In genomic region chr19:6498350-6499131, GRCm38 (mm10) we compare ENCODE assay signal across 10 mouse cellular contexts. TPM values are rescaled to one million over a fixed set of nuclear protein-coding genes. Genes with fewer than 3 reads are reported as not detected.
DNase-seq lines count a peak whose midpoint lies in the region; ATAC-seq and TF ChIP-seq lines count a peak whose summit lies in the region.
"Had no signal": no experiment of that assay in that cellular context is flagged by ENCODE, and none has a peak within 500 bp of the region (broad histone marks: within the 10 kb centered on the region; RNA-seq: fewer than 3 reads in every experiment).

No protein-coding gene starts in this region.

- H3K9ac ChIP-seq in heart, adult 2 months (ENCODE audit: low read depth, low read length), result peak overlapping the region; percentile 39
- H3K9ac ChIP-seq in forebrain, embryonic 13.5 days, result peak overlapping the region; percentile 97
- no peak overlapping the region for H3K9ac ChIP-seq in liver, embryonic 11.5 days (ENCODE audit: low read depth, low read length)

- ATAC-seq in forebrain, embryonic 13.5 days, result no peak
- no peak for ATAC-seq in liver, embryonic 11.5 days (replicated peaks; ENCODE audit: low FRiP score)

- H3K9me3 ChIP-seq in E14TG2a.4 (ENCODE audit: low read length), result 0 out of 2 replicates have a peak, but pooled peaks cover 5% of the 10 kb centered on the region
- H3K9me3 ChIP-seq in forebrain, embryonic 13.5 days (replicated peaks), result no peaks in the 10 kb centered on the region
- H3K9me3 ChIP-seq in liver, embryonic 11.5 days (ENCODE audit: control insufficient read depth, low read length), result no peaks in the 10 kb centered on the region

- no peak overlapping the region for H3K4me3 ChIP-seq in heart, adult 2 months
- H3K4me3 ChIP-seq in E14TG2a.4 (replicated peaks; ENCODE audit: low read length), result peak overlapping the region; percentile 81
- peak overlapping the region; percentile 81 for H3K4me3 ChIP-seq in forebrain, embryonic 13.5 days
- H3K4me3 ChIP-seq in liver, embryonic 11.5 days (ENCODE audit: low read depth, low read length), result peak overlapping the region; percentile 50

- H3K36me3 ChIP-seq in heart, adult 2 months (ENCODE audit: control insufficient read depth, insufficient read depth, low read length), result no peaks in the 10 kb centered on the region
- H3K36me3 ChIP-seq in E14TG2a.4 (ENCODE audit: insufficient read depth, low read length), result no peaks in the 10 kb centered on the region
- no peaks in the 10 kb centered on the region for H3K36me3 ChIP-seq in forebrain, embryonic 13.5 days (ENCODE audit: poor library complexity, severe bottlenecking)
- H3K36me3 ChIP-seq in liver, embryonic 11.5 days (ENCODE audit: control insufficient read depth, insufficient read depth, low read length), result no peaks in the 10 kb centered on the region

- DNase-seq in heart, adult 2 months, result no peak
- no peak for DNase-seq in heart, adult 8-10 months (ENCODE audit: low spot score)
- no peak for DNase-seq in liver, embryonic 11.5 days (ENCODE audit: low spot score)
- DNase-seq in MN1 (ENCODE audit: low spot score), result no peak
- no peak for DNase-seq in c-Kit-positive CD71-positive TER-119-positive erythroid progenitor cells, embryonic 14.5 days (ENCODE audit: low spot score)
- no peak for DNase-seq in embryo, embryonic 10.5 days (ENCODE audit: low spot score)

- no peak for TF ChIP-seq EP300 in heart, adult 2 months (IDR thresholded peaks at IDR 0.05; ENCODE audit: insufficient read depth, low read depth, low read length)

- no peak for TF ChIP-seq CTCF in heart, adult 2 months (IDR thresholded peaks at IDR 0.05)
- TF ChIP-seq CTCF in E14TG2a.4 (conservative IDR thresholded peaks at IDR 0.05; ENCODE audit: low read length), result no peak

- peaks cover 19% of the 10 kb centered on the region for H3K27me3 ChIP-seq in heart, adult 2 months (ENCODE audit: control insufficient read depth, insufficient read depth, low read length)
- peaks cover 92% of the 10 kb centered on the region for H3K27me3 ChIP-seq in E14TG2a.4 (ENCODE audit: insufficient read depth, low read length)
- peaks cover 7% of the 10 kb centered on the region; the same call in 1 of the 2 replicates for H3K27me3 ChIP-seq in forebrain, embryonic 13.5 days
- peaks cover 96% of the 10 kb centered on the region for H3K27me3 ChIP-seq in liver, embryonic 11.5 days (replicated peaks; ENCODE audit: control insufficient read depth, insufficient read depth, low read length)

- no peaks in the 10 kb centered on the region for H3K4me1 ChIP-seq in heart, adult 2 months (ENCODE audit: control insufficient read depth, insufficient read depth, low read length)
- peaks cover 48% of the 10 kb centered on the region for H3K4me1 ChIP-seq in E14TG2a.4 (replicated peaks; ENCODE audit: low read depth, low read length)
- H3K4me1 ChIP-seq in forebrain, embryonic 13.5 days, result peaks cover 72% of the 10 kb centered on the region
- peaks cover 8% of the 10 kb centered on the region; the same call in 1 of the 2 replicates for H3K4me1 ChIP-seq in liver, embryonic 11.5 days (replicated peaks; ENCODE audit: control insufficient read depth, insufficient read depth, low read length)

- intact Hi-C loops in heart, adult 2 months (cut with DNase I), result no loop called here

- H3K4me2 ChIP-seq in forebrain, embryonic 13.5 days, result peak overlapping the region; percentile 96
- peak overlapping the region; percentile 60 for H3K4me2 ChIP-seq in liver, embryonic 11.5 days

- TF ChIP-seq POLR2A in heart, adult 2 months (IDR thresholded peaks at IDR 0.05; ENCODE audit: insufficient read depth, low read depth, low read length), result no peak

- no peak overlapping the region for H3K27ac ChIP-seq in heart, adult 2 months
- H3K27ac ChIP-seq in forebrain, embryonic 13.5 days, result peak overlapping the region; percentile 89
- no peak overlapping the region for H3K27ac ChIP-seq in liver, embryonic 11.5 days (ENCODE audit: low read depth, low read length)

- H3K79me2 ChIP-seq in heart, adult 2 months (replicated peaks; ENCODE audit: control insufficient read depth, insufficient read depth, low read length), result no peaks in the 10 kb centered on the region

- WGBS in heart, adult 2 months, result 6% methylated on average over 30 of the region's 38 CpGs
- 5% methylated on average over 28 of the region's 38 CpGs for WGBS in forebrain, embryonic 13.5 days
- 6% methylated on average over 36 of the region's 38 CpGs for WGBS in liver, embryonic 11.5 days

RNA-seq across cellular contexts. Expression of gene Slc22a12, which starts 44.3 kb away (rescaled TPM):
- total RNA-seq in heart, adult 2 months (2021), result not detected
- polyA plus RNA-seq in heart, adult 2 months (2012; rRNA removed), result not detected in 2 replicates
- under 1 TPM in 1 of 4 experiments, not detected in 3; 0.28 TPM for total RNA-seq in heart, adult 8-10 months (2022)
- not detected in 2 replicates for polyA plus RNA-seq in forebrain, embryonic 13.5 days (2015; fragmentation: Nextera tagmentation; extraction: Ambion mirVana)
- polyA plus RNA-seq in liver, embryonic 11.5 days (2014; fragmentation: Nextera tagmentation; extraction: Ambion mirVana), result not detected in 2 replicates
- total RNA-seq: granulocyte monocyte progenitor cell, adult 5-6 weeks had no signal
- polyA plus RNA-seq: C2C12 had no signal
